Mouse (Mus musculus): Measurements from ENCODE around the gene Micu1.

DNA sequence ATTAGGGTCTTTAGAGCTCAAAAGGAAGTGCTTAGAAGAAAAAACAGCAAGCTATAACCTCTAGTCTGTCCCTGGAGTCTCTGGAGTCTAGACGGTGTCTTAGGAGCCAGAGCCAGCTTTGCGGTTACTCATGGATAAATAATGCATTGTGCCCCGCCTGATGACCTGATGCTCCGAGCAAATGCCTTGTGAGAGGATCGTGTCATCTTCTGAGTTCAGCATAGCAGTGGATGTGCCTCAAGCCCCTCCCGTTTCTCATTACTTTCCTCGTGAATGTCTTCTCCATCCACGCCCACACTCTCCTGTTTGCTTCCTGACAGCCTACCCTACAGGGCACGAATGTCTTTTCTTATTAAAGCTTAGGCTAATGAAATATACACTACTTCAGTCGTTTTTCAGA lies 97.9 kb downstream of the Micu1 start:
- TF ChIP-seq CTCF (IDR thresholded peaks at IDR 0.05; ENCODE audit: low read depth) = no peak
- TF ChIP-seq EP300 (optimal IDR thresholded peaks at IDR 0.05) = no peak

Data from stomach, postnatal 0 days (tissue).